Mouse (Mus musculus): ENCODE data around the gene Ccdc97.
"Not testable (repeated sequence)": the region's sequence is repeated elsewhere in the genome, so short reads cannot be mapped to it uniquely, and the experiment has no call there.

The Ccdc97 gene

GRCm38 (mm10) chr7:25718788-25719417 is at the start of gene Ccdc97:
Gene Ccdc97, minus strand, starts transcription at chr7:25719088.
- DNase-seq (ENCODE audit: low spot score in 2 of 2): peak; percentile 92 to 93

DNA sequence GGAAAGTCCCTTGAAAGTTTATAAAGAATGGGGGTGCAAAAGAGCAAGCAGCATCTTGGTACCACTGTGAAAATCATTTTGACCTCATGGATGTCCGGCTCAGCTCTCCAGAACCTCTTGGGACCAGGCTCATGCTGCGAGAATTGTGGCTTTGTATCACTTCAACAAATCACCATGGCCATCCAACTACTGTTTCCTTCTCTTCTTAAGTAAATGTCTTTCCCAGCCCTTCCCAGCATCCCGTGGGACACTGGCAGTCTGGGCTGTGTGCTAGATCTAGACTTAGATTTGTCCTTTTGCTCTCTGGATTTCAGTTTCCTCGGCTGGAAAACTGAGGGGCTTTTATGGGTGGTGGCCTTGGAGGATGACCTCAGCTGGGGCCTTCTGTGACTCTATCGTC is 49.3 kb upstream of the Ccdc97 start:
- no peak for DNase-seq (ENCODE audit: low spot score in 2 of 2)

DNA sequence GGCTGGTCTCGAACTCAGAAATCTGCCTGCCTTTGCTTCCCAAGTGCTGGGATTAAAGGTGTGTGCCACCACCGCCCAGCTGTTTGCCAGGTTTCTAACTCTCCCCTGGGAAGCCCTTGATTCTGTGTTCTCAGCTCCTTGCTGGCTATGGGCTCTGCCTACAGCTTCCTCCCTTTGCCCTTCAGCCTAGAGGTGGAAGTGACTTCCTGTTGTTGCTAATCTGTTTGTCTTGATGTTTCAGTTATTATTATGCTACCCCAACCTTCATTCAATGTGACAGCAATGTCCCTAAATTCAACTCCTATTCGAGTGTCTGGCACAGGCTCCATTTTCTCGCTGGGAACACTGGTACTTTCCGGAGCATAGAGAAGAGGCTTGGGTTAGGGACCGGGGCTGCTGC is 47.2 kb upstream of the Ccdc97 start:
- no peak for DNase-seq (ENCODE audit: low spot score in 2 of 2)

GRCm38 (mm10) chr7:25764221-25764620 is 45.3 kb upstream of the Ccdc97 start:
- no peak for DNase-seq (ENCODE audit: low spot score in 2 of 2)

DNA sequence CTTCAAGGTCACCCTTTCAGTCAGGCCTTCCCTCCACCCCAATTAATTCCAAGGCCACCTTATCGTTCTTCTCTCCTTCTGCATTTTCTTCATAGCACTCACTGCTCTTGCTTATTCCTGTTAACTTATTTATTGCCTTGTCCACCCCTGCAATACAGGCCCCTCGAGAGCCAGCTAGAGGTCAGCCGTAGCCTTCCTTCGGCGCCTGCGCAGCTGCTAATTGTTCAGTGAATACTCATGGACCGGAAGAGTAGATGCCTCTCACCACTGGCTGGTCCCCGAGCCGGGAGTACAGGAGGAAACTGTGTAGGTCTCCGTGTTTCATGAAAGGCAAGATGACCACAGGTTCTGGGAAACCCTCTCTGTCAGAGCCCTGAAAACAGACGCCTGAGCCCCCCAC is 44.8 kb upstream of the Ccdc97 start:
- DNase-seq (ENCODE audit: low spot score in 2 of 2): no peak

DNA sequence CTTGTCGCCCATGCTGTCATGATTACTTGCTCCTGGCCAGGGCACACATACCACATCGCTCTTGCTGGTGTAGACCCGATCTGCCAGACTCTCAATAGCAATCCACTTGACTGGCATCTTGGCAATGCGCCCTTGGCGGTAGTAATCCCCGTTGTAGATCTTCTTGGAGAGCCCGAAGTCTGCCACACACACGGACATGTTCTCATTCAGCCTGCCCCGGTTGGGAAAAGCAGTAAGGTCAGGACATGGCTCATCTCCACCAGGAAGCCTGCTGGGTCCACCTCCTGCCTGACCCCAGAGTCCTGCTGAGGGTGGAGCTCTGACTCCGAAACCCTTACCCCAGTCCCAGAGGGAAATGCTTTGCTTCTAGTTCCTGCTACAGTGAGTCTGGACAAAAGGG is 42.5 kb upstream of the Ccdc97 start:
- no peak for DNase-seq (ENCODE audit: low spot score in 2 of 2)

- peak; percentile 81 to 87 for DNase-seq (ENCODE audit: low spot score in 2 of 2)
These were observed 37.1 kb upstream of the Ccdc97 start for GRCm38 (mm10) chr7:25756011-25756410.

DNA sequence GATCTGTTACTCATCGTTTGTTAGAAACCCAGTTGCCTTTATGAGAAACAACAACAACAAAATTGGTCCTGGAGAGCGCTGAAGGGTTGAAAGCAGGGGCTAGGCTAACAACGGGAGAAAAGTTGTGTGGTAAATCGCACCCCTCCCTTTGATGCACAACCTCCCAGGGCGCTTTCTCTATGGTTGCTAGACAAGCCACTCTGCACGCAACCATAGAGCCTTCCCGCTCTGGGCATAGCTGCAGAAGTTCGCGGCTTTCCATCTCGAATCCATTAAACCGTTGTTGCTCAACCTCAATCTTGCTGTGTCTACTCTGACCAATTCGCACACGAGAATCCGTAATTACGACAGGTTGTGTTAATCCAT is 36.6 kb upstream of the Ccdc97 start:
- DNase-seq (ENCODE audit: low spot score in 2 of 2): peak; percentile 63 to 67

- peak; percentile 100 for DNase-seq (ENCODE audit: low spot score in 2 of 2)
These were observed 36.0 kb upstream of the Ccdc97 start, which contains the start of gene Hnrnpul1 for GRCm38 (mm10) chr7:25754738-25755467. Gene Hnrnpul1, minus strand, starts transcription at chr7:25754757.

GRCm38 (mm10) chr7:25754439-25754737 is 35.5 kb upstream of the Ccdc97 start:
- DNase-seq (ENCODE audit: low spot score in 2 of 2): no peak

- peak in 1 of 2 experiments; percentile 44 for DNase-seq (ENCODE audit: low spot score in 2 of 2)
These were observed 35.0 kb upstream of the Ccdc97 start for GRCm38 (mm10) chr7:25753643-25754438.

GRCm38 (mm10) chr7:25753076-25753475 is 34.2 kb upstream of the Ccdc97 start:
- DNase-seq (ENCODE audit: low spot score in 2 of 2): no peak

- DNase-seq (ENCODE audit: low spot score in 2 of 2): no peak
These were observed 28.0 kb upstream of the Ccdc97 start for GRCm38 (mm10) chr7:25746844-25747243.

- no peak for DNase-seq (ENCODE audit: low spot score in 2 of 2)
These were observed 19.4 kb upstream of the Ccdc97 start for GRCm38 (mm10) chr7:25738277-25738676.

DNA sequence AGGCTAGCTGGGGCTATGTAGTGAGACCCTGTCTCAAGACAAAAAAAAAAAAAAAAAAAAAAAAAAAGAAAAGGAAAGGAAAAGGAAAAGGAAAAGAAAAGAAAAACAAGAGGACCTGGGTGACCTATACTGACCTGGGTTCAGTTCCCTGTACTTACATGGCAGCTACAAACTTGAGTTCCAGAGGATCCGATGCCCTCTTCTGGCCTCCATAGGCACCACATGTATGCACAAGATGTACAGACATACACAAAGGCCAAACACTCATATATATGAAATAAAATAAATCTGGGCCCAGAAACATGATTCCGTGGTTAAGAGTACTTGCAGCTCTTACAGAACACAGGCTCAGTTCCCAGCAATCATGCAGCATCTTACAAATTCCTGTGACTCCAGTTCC is 18.0 kb upstream of the Ccdc97 start:
- DNase-seq (ENCODE audit: low spot score in 2 of 2): no peak

GRCm38 (mm10) chr7:25734991-25735390 is 16.1 kb upstream of the Ccdc97 start:
- DNase-seq (ENCODE audit: low spot score in 2 of 2): no peak

- no peak for DNase-seq (ENCODE audit: low spot score in 2 of 2)
These were observed 12.6 kb upstream of the Ccdc97 start for GRCm38 (mm10) chr7:25731294-25732055.

GRCm38 (mm10) chr7:25729862-25730261 is 11.0 kb upstream of the Ccdc97 start:
- DNase-seq (ENCODE audit: low spot score in 2 of 2): no peak

- DNase-seq (ENCODE audit: low spot score in 2 of 2): no peak
These were observed 10.5 kb upstream of the Ccdc97 start for GRCm38 (mm10) chr7:25729396-25729795.

- DNase-seq (ENCODE audit: low spot score in 2 of 2): no peak
These were observed 8.9 kb upstream of the Ccdc97 start for GRCm38 (mm10) chr7:25727800-25728199.

DNA sequence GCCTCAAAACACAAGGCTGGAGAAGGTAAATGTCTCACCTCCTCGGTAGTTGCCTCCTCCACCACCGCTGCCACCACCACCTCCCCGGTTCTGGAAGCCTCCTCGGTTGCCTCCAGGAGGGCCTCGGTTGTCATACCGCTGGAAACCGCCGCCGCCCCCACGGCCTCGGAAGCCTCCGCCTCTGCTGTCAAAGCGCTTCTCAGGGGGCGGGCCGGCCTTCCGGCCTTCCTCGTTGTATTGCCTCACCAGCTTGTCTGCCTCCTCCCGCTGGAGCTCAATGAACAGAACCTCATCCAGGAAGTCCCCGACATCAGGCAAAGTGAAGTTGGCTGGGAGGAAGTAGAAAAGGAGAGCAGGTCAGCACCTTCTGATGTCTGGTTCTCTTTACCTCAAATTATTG is 7.0 kb upstream of the Ccdc97 start:
- no peak for DNase-seq (ENCODE audit: low spot score in 2 of 2)

- DNase-seq (ENCODE audit: low spot score in 2 of 2): not testable (repeated sequence)
These were observed 2.9 kb upstream of the Ccdc97 start for GRCm38 (mm10) chr7:25721776-25722175.
